Mouse (Mus musculus) G1E (cell line): ENCODE results near the gene Cfap221. TPM values are rescaled to one million over a fixed set of nuclear protein-coding genes. Genes with fewer than 3 reads are reported as not detected.

ENCODE experiments used
- ATAC-seq: 2 replicates; pipeline ENCODE4 v1.8.0; 2016; ENCODE audit warnings: mild to moderate bottlenecking; ENCODE audit not compliant: insufficient number of reproducible peaks, poor library complexity, low FRiP score, severe bottlenecking; ENCODE audit errors: extremely low read depth
- DNase-seq: peaks from one replicate; pipeline ENCODE4 v3.0.0; 2012; ENCODE audit warnings: low spot score
- H3K27me3 ChIP-seq: 2 replicates; pipeline ENCODE4 v1.6.1; 2012; ENCODE audit warnings: mild to moderate bottlenecking, low read length, inconsistent platforms; ENCODE audit not compliant: insufficient read depth
- H3K36me3 ChIP-seq: replicated peaks from 2 replicates; pipeline ENCODE3; 2012; ENCODE audit warnings: mild to moderate bottlenecking, inconsistent platforms
- H3K4me1 ChIP-seq: 2 replicates; pipeline ENCODE4 v1.6.1; 2012; ENCODE audit warnings: low read depth, low read length, inconsistent platforms, mixed read lengths; ENCODE audit not compliant: insufficient read depth
- H3K4me3 ChIP-seq: 2 replicates; pipeline ENCODE4 v1.5.1; 2012; ENCODE audit warnings: low read depth, mild to moderate bottlenecking, inconsistent platforms, low read length, moderate library complexity, mixed read lengths
- H3K9me3 ChIP-seq: replicated peaks from 2 replicates; pipeline ENCODE4 v1.6.1; 2012; ENCODE audit warnings: inconsistent platforms
- CTCF ChIP-seq: IDR thresholded peaks from 2 replicates; pipeline ENCODE4 v1.5.1; 2012; ENCODE audit warnings: low read depth, low read length, inconsistent platforms, mixed read lengths
- GATA1 ChIP-seq: IDR thresholded peaks from 2 replicates; pipeline ENCODE4 v1.6.1; 2012; ENCODE audit warnings: borderline replicate concordance, low read length, inconsistent platforms, mixed read lengths
- GATA2 ChIP-seq: IDR thresholded peaks from 2 replicates; pipeline ENCODE4 v1.6.1; 2012; ENCODE audit warnings: low read depth, low read length, inconsistent platforms, borderline replicate concordance
- POLR2AphosphoS5 ChIP-seq: IDR thresholded peaks from 2 replicates; pipeline ENCODE4 v1.6.1; 2012; ENCODE audit warnings: low read depth, low read length, inconsistent platforms; ENCODE audit not compliant: insufficient replicate concordance
- TAL1 ChIP-seq: conservative IDR thresholded peaks from 2 replicates; pipeline ENCODE4 v1.6.1; 2012; ENCODE audit warnings: low read depth, low read length, inconsistent platforms, mixed read lengths
- polyA plus RNA-seq: library from polyadenylated mRNA; stranded (reverse); fragments of >175 nt; gene quantifications from 2 replicates; pipeline ENCODE4 v1.2.3, GENCODE M21; 2012
- total RNA-seq, 2 experiments: library from RNA; stranded (forward) in 1 of 2; stranded (reverse) in 1 of 2; fragments of 200-1000 nt in 1 of 2; fragments of >200 nt in 1 of 2; fragmentation: Nextera tagmentation in 1 of 2; gene quantifications; 2 replicates each; pipeline ENCODE4 v1.2.3; 2014 to 2017

Gene Cfap221
- total and polyA plus RNA-seq, 3 experiments = not detected

GRCm38 (mm10) chr1:120024331-120025049 lies 27.5 kb upstream of the Cfap221 start:
- H3K27me3 ChIP-seq = no peaks in the 10 kb centered on the region; the same call in 1 of the 2 replicates
- H3K9me3 ChIP-seq = no peaks in the 10 kb centered on the region
- DNase-seq (no peak), ATAC-seq (no peak)
- H3K36me3 ChIP-seq = no peaks in the 10 kb centered on the region
- no peak overlapping the region for H3K4me3 ChIP-seq
- TF ChIP-seq GATA1 (no peak), GATA2 (no peak), POLR2AphosphoS5 (no peak), CTCF (no peak), TAL1 (no peak)
- no peaks in the 10 kb centered on the region for H3K4me1 ChIP-seq

DNA sequence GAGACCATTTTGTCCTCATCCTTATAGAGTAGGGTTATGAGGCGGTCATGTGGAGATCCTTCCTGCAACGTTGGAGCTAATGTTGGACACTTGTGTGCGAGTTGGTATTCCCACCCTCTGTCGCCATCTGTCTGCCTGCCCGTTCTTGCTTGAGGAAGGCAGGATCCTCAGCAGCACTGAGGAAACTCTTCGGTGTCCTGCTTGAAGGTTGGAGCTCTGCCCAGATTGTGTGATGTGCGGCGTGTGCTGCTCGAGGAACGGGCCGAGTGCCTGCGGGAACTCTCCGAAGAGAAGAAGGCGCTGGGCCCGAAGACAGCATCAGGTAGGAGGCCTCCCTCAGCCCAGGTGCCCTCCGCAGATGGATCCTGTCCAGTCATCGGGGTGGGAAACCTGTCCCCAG lies 24.9 kb upstream of the Cfap221 start:
- TF ChIP-seq CTCF (no peak), GATA2 (no peak), GATA1 (no peak), POLR2AphosphoS5 (no peak), TAL1 (no peak)
- Histone ChIP-seq H3K9me3 (no peaks in the 10 kb centered on the region), H3K27me3 (no peaks in the 10 kb centered on the region; the same call in 1 of the 2 replicates), H3K36me3 (no peaks in the 10 kb centered on the region), H3K4me1 (no peaks in the 10 kb centered on the region), H3K4me3 (no peak overlapping the region)
- DNase-seq (no peak), ATAC-seq (no peak)

DNA sequence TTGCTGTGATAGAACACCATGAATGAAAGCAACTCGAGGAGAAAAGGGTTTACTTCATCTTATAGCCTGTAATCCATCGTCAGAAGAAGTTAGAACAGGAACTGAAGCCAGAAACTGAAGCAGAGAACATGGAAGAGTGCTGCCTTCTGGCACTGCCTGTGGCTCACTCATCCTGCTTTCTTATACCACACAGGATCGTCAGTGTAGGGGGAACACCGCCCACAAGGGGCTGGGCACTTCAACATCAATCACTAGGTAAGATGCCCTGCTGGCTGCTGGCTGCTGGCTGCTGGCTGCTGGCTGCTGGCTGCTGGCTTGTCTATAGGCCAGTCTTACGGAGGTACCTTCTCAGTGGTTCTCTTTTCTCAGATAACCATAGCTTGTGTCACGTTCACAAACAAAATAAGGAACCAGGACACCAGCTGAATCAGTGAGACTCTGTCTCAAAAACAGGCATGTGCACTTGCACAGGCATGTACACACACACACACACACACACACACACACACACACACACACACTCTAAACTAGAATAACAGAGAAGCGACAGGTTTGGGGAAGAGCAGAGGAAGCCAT lies 23.4 kb upstream of the Cfap221 start:
- TF ChIP-seq CTCF = no peak
- TF ChIP-seq GATA1 = no peak
- TF ChIP-seq TAL1 = no peak
- TF ChIP-seq GATA2 = no peak
- TF ChIP-seq POLR2AphosphoS5 = no peak
- Histone ChIP-seq H3K4me1 (no peaks in the 10 kb centered on the region), H3K36me3 (no peaks in the 10 kb centered on the region), H3K4me3 (no peak overlapping the region), H3K27me3 (no peaks in the 10 kb centered on the region; the same call in 1 of the 2 replicates), H3K9me3 (no peaks in the 10 kb centered on the region)
- ATAC-seq = no peak
- DNase-seq = no peak

GRCm38 (mm10) chr1:120019428-120019827 lies 22.4 kb upstream of the Cfap221 start:
- Histone ChIP-seq H3K27me3 (no peaks in the 10 kb centered on the region; the same call in 1 of the 2 replicates), H3K4me3 (no peak overlapping the region), H3K4me1 (no peaks in the 10 kb centered on the region), H3K9me3 (no peaks in the 10 kb centered on the region), H3K36me3 (no peaks in the 10 kb centered on the region)
- TF ChIP-seq TAL1 = no peak
- no peak for TF ChIP-seq GATA2
- TF ChIP-seq CTCF = no peak
- no peak for TF ChIP-seq POLR2AphosphoS5
- TF ChIP-seq GATA1 = no peak
- DNase-seq (no peak), ATAC-seq (no peak)

GRCm38 (mm10) chr1:120018900-120019299 lies 21.9 kb upstream of the Cfap221 start:
- no peaks in the 10 kb centered on the region for H3K9me3 ChIP-seq
- no peaks in the 10 kb centered on the region for H3K36me3 ChIP-seq
- TF ChIP-seq GATA2 = no peak
- TF ChIP-seq POLR2AphosphoS5 = no peak
- no peak for TF ChIP-seq GATA1
- no peaks in the 10 kb centered on the region for H3K4me1 ChIP-seq
- no peak for ATAC-seq
- no peak for DNase-seq
- H3K4me3 ChIP-seq = no peak overlapping the region
- no peaks in the 10 kb centered on the region; the same call in 1 of the 2 replicates for H3K27me3 ChIP-seq

DNA sequence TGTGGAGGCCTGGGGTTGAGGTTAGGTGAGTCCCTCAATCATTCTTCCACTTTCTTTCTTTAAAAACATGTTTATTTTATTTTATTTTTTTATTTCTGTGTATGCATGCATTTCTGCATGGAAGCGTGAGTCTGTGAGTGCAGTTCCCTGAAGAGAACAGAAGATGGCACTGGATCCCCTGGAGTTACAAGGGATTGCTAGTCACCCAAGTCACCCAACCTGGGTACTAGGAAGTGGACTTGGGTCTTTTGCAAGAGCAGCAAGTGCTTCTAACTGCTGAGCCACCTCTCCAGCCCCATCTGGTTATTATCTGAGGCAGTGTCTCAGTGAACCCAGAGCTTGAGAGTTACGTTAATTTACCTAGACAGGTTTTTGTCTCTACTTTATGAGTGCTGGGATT lies 19.2 kb upstream of the Cfap221 start:
- peaks cover 2% of the 10 kb centered on the region; the same call in 1 of the 2 replicates for H3K27me3 ChIP-seq
- H3K4me1 ChIP-seq = no peaks in the 10 kb centered on the region
- H3K9me3 ChIP-seq = no peaks in the 10 kb centered on the region
- no peak for DNase-seq
- TF ChIP-seq GATA2 (no peak), GATA1 (no peak), TAL1 (no peak), POLR2AphosphoS5 (no peak), CTCF (no peak)
- no peak for ATAC-seq
- no peak overlapping the region for H3K4me3 ChIP-seq
- no peaks in the 10 kb centered on the region for H3K36me3 ChIP-seq

GRCm38 (mm10) chr1:120013111-120013510 lies 16.1 kb upstream of the Cfap221 start:
- TF ChIP-seq CTCF (peak; percentile 46), GATA2 (no peak)
- DNase-seq (peak; percentile 42), ATAC-seq (peak; percentile 60; the same call in 1 of the 2 replicates)
- Histone ChIP-seq H3K36me3 (no peaks in the 10 kb centered on the region), H3K4me1 (no peaks in the 10 kb centered on the region), H3K27me3 (peaks cover 2% of the 10 kb centered on the region; the same call in 1 of the 2 replicates), H3K4me3 (no peak overlapping the region), H3K9me3 (no peaks in the 10 kb centered on the region)
